Mouse (Mus musculus) heart, adult 2 months (tissue): ENCODE results near the gene Klf2.

Experiments
- CTCF ChIP-seq: fragments of 200-600 bp; IDR thresholded peaks from 2 replicates; pipeline ENCODE4 v1.8.1; 2022; ENCODE audit warnings: antibody characterized with exemption, mild to moderate bottlenecking, moderate library complexity
- EP300 ChIP-seq: fragments of 200-500 bp; IDR thresholded peaks from 2 replicates; pipeline ENCODE4 v1.6.1; 2011; ENCODE audit warnings: low read depth, low read length, control low read depth; ENCODE audit not compliant: insufficient read depth
- POLR2A ChIP-seq: fragments of 200-500 bp; IDR thresholded peaks from 2 replicates; pipeline ENCODE4 v1.6.1; 2011; ENCODE audit warnings: mild to moderate bottlenecking, low read depth, low read length, control low read depth; ENCODE audit not compliant: insufficient read depth

- TF ChIP-seq CTCF (no peak), POLR2A (no peak), EP300 (no peak)
These were observed 15.7 kb upstream of the Klf2 start for GRCm38 (mm10) chr8:72302986-72303612.
